Mouse (Mus musculus) kidney, postnatal 0 days (tissue): Measurements from ENCODE around the gene Myod1. TPM values are rescaled to one million over a fixed set of nuclear protein-coding genes. Genes with fewer than 3 reads are reported as not detected.

Experiments used
- ATAC-seq: fragments of 200-750 bp; cut with Nextera tagmentation; replicated peaks from 2 replicates; pipeline ENCODE4 v1.8.0; 2017; ENCODE audit warnings: low read depth, moderate number of reproducible peaks, moderate TSS enrichment, moderate library complexity; ENCODE audit not compliant: low FRiP score
- DNase-seq: peaks from one replicate; pipeline ENCODE4 v3.0.0-alpha.2; 2016; ENCODE audit warnings: low spot score
- H3K27ac ChIP-seq: fragments of 300-500 bp; sonication (generic); 2 replicates; pipeline ENCODE4 v1.5.1; 2014; ENCODE audit warnings: mild to moderate bottlenecking
- H3K27me3 ChIP-seq: fragments of 300-500 bp; sonication (generic); 2 replicates; pipeline ENCODE4 v1.6.1; 2014; ENCODE audit warnings: low read length, mixed read lengths; ENCODE audit not compliant: insufficient read depth
- H3K36me3 ChIP-seq: fragments of 300-500 bp; sonication (generic); 2 replicates; pipeline ENCODE4 v1.6.1; 2014; ENCODE audit warnings: low read length, mixed read lengths; ENCODE audit not compliant: insufficient read depth
- H3K4me1 ChIP-seq: fragments of 300-500 bp; sonication (generic); replicated peaks from 2 replicates; pipeline ENCODE4 v1.6.1; 2014; ENCODE audit warnings: antibody characterized with exemption, low read length, mixed read lengths; ENCODE audit not compliant: insufficient read depth
- H3K4me2 ChIP-seq: fragments of 300-500 bp; sonication (generic); 2 replicates; pipeline ENCODE4 v1.6.1; 2014; ENCODE audit warnings: mild to moderate bottlenecking, low read length, moderate library complexity, mixed read lengths
- H3K4me3 ChIP-seq: fragments of 300-500 bp; sonication (generic); replicated peaks from 2 replicates; pipeline ENCODE4 v1.5.1; 2014; ENCODE audit warnings: low read depth, low read length
- H3K9ac ChIP-seq: fragments of 300-500 bp; sonication (generic); 2 replicates; pipeline ENCODE4 v1.6.1; 2014; ENCODE audit warnings: low read depth, low read length
- H3K9me3 ChIP-seq: fragments of 300-500 bp; sonication (generic); replicated peaks from 2 replicates; pipeline ENCODE4 v1.6.1; 2016; ENCODE audit warnings: low read length, inconsistent platforms, mixed read lengths
- CTCF ChIP-seq: IDR thresholded peaks from 2 replicates; pipeline ENCODE4 v1.5.1; 2016; ENCODE audit warnings: antibody characterized with exemption, low read depth, mild to moderate bottlenecking, moderate library complexity
- WGBS: fragments of 180-500 bp; shearing (Covaris S2); extraction: QIAGEN DNeasy Blood & Tissue Kit; methylation state at CpG from one replicate; pipeline ENCODE4 v1.1.7; 2014; 5-methylcytosine and 5-hydroxymethylcytosine counted together
- polyA plus RNA-seq: library from polyadenylated mRNA; unstranded; fragments of >200 nt; fragmentation: Nextera tagmentation; extraction: Ambion mirVana; gene quantifications from 2 replicates; pipeline ENCODE4 v1.2.1, GENCODE M21; 2015

Gene Myod1
- not detected in 2 replicates for polyA plus RNA-seq

DNA sequence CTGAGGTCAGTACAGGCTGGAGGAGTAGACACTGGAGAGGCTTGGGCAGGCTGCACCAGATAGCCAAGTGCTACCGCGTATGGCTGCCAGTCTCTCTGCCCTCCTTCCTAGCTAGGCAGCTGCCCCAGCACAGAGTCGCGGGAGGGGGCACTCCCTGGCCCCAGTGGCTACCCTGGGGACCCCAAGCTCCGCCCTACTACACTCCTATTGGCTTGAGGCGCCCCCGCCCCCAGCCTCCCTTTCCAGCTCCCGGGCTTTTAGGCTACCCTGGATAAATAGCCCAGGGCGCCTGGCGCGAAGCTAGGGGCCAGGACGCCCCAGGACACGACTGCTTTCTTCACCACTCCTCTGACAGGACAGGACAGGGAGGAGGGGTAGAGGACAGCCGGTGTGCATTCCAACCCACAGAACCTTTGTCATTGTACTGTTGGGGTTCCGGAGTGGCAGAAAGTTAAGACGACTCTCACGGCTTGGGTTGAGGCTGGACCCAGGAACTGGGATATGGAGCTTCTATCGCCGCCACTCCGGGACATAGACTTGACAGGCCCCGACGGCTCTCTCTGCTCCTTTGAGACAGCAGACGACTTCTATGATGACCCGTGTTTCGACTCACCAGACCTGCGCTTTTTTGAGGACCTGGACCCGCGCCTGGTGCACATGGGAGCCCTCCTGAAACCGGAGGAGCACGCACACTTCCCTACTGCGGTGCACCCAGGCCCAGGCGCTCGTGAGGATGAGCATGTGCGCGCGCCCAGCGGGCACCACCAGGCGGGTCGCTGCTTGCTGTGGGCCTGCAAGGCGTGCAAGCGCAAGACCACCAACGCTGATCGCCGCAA lies at the start of gene Myod1:
Gene Myod1, plus strand, starts transcription at position 303 of the 836 bp plus-strand sequence.
- no peaks in the 10 kb centered on the region for H3K4me1 ChIP-seq
- no peak for DNase-seq

GRCm38 (mm10) chr7:46327896-46328295 lies 48.4 kb upstream of the Myod1 start:
- H3K4me1 ChIP-seq: no peaks in the 10 kb centered on the region
- no peak overlapping the region for H3K4me3 ChIP-seq
- no peak overlapping the region for H3K27ac ChIP-seq
- no peak overlapping the region for H3K9ac ChIP-seq
- no peak overlapping the region for H3K4me2 ChIP-seq
- H3K9me3 ChIP-seq: no peaks in the 10 kb centered on the region
- 42% methylated on average over 4 of the region's 4 CpGs for WGBS
- ATAC-seq (no peak), DNase-seq (no peak)
- H3K27me3 ChIP-seq: no peaks in the 10 kb centered on the region
- no peaks in the 10 kb centered on the region for H3K36me3 ChIP-seq
- TF ChIP-seq CTCF: no peak

More for the DNA sequence above, at the start of gene Myod1:
- no peak for ATAC-seq
- 4% methylated on average over 44 of the region's 44 CpGs for WGBS
- no peak within 1 kb of the TSS for H3K4me3 ChIP-seq
- no peak for TF ChIP-seq CTCF
- H3K9ac ChIP-seq: no peak within 1 kb of the TSS
- no peaks in the 10 kb centered on the region for H3K36me3 ChIP-seq
- no peak within 1 kb of the TSS for H3K27ac ChIP-seq
- H3K9me3 ChIP-seq: no peaks in the 10 kb centered on the region
- H3K4me2 ChIP-seq: no peak within 1 kb of the TSS
- peaks cover 47% of the 10 kb centered on the region for H3K27me3 ChIP-seq

DNA sequence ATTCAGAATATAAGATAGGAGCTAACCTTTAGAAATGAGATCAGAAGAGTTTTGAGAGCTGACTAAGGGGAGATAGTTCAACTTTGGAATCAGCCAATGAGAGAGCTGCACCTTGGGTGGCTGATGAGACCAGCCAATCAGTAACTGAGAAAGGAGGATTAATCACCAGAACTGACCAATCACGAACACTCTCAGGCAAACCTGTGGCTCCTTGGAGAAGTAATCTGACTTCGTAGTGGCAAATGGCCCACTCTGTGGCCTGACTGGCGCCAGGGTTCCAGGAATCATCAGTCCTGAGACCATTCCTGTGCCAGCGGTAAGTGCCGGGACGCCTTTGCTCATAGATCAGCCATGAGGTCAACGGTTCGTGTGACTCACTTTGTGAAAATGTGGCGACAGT lies 38.9 kb upstream of the Myod1 start:
- Histone ChIP-seq H3K9me3 (no peaks in the 10 kb centered on the region), H3K4me2 (no peak overlapping the region), H3K4me3 (no peak overlapping the region), H3K27ac (no peak overlapping the region), H3K9ac (no peak overlapping the region), H3K27me3 (no peaks in the 10 kb centered on the region), H3K36me3 (no peaks in the 10 kb centered on the region), H3K4me1 (no peaks in the 10 kb centered on the region)
- no peak for TF ChIP-seq CTCF
- no peak for ATAC-seq
- no peak for DNase-seq
- WGBS: 87% methylated on average over 9 of the region's 9 CpGs

GRCm38 (mm10) chr7:46339818-46340217 lies 36.5 kb upstream of the Myod1 start:
- ATAC-seq: 0 out of 2 replicates have a peak, but pooled peaks have one; percentile 25
- WGBS: 9% methylated on average over 3 of the region's 3 CpGs
- Histone ChIP-seq H3K4me3 (no peak overlapping the region), H3K9me3 (no peaks in the 10 kb centered on the region), H3K4me2 (no peak overlapping the region), H3K27ac (no peak overlapping the region), H3K9ac (no peak overlapping the region), H3K36me3 (no peaks in the 10 kb centered on the region), H3K4me1 (no peaks in the 10 kb centered on the region), H3K27me3 (no peaks in the 10 kb centered on the region)
- TF ChIP-seq CTCF: no peak
- DNase-seq: peak; percentile 53

GRCm38 (mm10) chr7:46340295-46340694 lies 36.0 kb upstream of the Myod1 start:
- H3K4me2 ChIP-seq: no peak overlapping the region
- ATAC-seq (no peak; the same call in 1 of the 2 replicates), DNase-seq (peak; percentile 39)
- H3K9me3 ChIP-seq: no peaks in the 10 kb centered on the region
- no peak for TF ChIP-seq CTCF
- no peak overlapping the region for H3K27ac ChIP-seq
- no peaks in the 10 kb centered on the region for H3K4me1 ChIP-seq
- 42% methylated on average over 5 of the region's 5 CpGs for WGBS
- no peaks in the 10 kb centered on the region for H3K36me3 ChIP-seq
- no peak overlapping the region for H3K4me3 ChIP-seq
- H3K27me3 ChIP-seq: no peaks in the 10 kb centered on the region
- no peak overlapping the region for H3K9ac ChIP-seq

- Histone ChIP-seq H3K36me3 (no peaks in the 10 kb centered on the region), H3K27me3 (no peaks in the 10 kb centered on the region), H3K4me3 (no peak overlapping the region), H3K4me1 (no peaks in the 10 kb centered on the region), H3K9ac (no peak overlapping the region), H3K9me3 (no peaks in the 10 kb centered on the region), H3K27ac (no peak overlapping the region), H3K4me2 (no peak overlapping the region)
- no peak for ATAC-seq
- 65% methylated on average over 9 of the region's 9 CpGs for WGBS
- TF ChIP-seq CTCF: no peak
- no peak for DNase-seq
These were observed 34.8 kb upstream of the Myod1 start for GRCm38 (mm10) chr7:46341471-46341870.

- Histone ChIP-seq H3K4me3 (no peak overlapping the region), H3K9ac (no peak overlapping the region), H3K36me3 (no peaks in the 10 kb centered on the region), H3K27ac (no peak overlapping the region), H3K4me2 (no peak overlapping the region), H3K4me1 (no peaks in the 10 kb centered on the region), H3K9me3 (no peaks in the 10 kb centered on the region), H3K27me3 (peaks cover 16% of the 10 kb centered on the region)
- 49% methylated on average over 4 of the region's 4 CpGs for WGBS
- ATAC-seq: no peak
- TF ChIP-seq CTCF: no peak
- no peak for DNase-seq
These were observed 28.6 kb upstream of the Myod1 start for GRCm38 (mm10) chr7:46347692-46348091.
